Mouse (Mus musculus): ENCODE data around the gene Lingo1. TPM values are rescaled to one million over a fixed set of nuclear protein-coding genes. Genes with fewer than 3 reads are reported as not detected.
A peak's percentile ranks its signal among the peaks of the same experiment; 100 is the strongest.

The Lingo1 gene
- total RNA-seq, 2 experiments from 2014 or later: 0.47 to 0.82 TPM

DNA sequence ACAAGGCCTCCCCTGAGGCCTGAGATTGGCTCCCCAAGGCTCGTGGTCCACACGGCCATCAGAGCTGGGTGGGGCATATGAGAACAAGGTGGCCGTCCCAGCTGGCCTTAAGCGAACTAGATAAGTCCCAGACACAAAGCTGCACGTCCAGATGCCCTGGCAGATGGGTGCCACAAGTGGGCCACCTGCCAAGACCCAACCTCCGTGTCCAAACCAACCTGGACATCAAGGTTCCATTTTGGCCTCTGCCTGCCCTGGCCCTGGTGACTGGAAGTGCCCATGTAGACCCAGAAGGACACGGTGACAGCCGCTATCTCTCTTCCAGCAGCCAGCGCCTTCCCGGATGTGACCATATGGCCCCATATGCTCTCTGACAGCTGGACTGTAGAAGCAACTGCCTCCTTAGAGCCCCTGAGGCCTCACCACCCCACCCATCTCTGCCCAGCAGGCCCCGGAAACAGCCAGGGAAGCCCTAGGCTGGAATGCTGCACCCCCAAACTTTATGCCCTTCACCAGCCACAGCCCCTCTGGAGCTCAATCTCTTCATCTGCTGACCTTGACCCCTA, 4.5 kb downstream of the Lingo1 start:
- intact Hi-C loops (cut with DNase I; ENCODE audit: low total_unique reads): no loop called here

GRCm38 (mm10) chr9:56784576-56784975, 11.7 kb downstream of the Lingo1 start:
- DNase-seq: no peak
- intact Hi-C loops (cut with DNase I; ENCODE audit: low total_unique reads): no loop called here

More for the DNA sequence above, 4.5 kb downstream of the Lingo1 start:
- no peak for DNase-seq

GRCm38 (mm10) chr9:56776881-56777801, 19.1 kb downstream of the Lingo1 start:
- DNase-seq: no peak
- intact Hi-C loops (cut with DNase I; ENCODE audit: low total_unique reads): no loop called here

GRCm38 (mm10) chr9:56775161-56775934, 20.9 kb downstream of the Lingo1 start:
- DNase-seq: no peak
- intact Hi-C loops (cut with DNase I; ENCODE audit: low total_unique reads): no loop called here

DNA sequence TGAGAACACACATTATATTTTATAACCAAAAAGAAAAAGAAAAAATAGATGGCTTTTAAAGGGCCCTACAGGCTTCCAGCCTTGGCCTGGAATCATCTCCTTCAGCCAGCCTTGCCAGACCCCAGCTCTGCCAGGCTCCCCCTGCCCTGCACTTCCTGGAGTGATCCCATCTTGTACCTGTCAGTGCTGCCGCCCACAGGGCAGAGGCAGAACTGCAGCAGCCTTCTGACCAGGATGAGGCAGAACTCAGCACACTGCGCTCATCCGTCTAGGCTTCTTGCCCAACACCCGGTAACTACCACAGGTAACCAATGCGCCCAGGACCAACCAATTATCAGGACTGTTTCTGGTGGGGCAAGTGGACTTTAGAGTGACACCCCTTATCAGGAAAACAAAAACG, 22.0 kb downstream of the Lingo1 start:
- peak; percentile 53 for DNase-seq

GRCm38 (mm10) chr9:56773666-56774065, 22.6 kb downstream of the Lingo1 start:
- DNase-seq: no peak
- intact Hi-C loops (cut with DNase I; ENCODE audit: low total_unique reads): no loop called here

More for the DNA sequence above, 22.0 kb downstream of the Lingo1 start:
- intact Hi-C loops (cut with DNase I; ENCODE audit: low total_unique reads): no loop called here

DNA sequence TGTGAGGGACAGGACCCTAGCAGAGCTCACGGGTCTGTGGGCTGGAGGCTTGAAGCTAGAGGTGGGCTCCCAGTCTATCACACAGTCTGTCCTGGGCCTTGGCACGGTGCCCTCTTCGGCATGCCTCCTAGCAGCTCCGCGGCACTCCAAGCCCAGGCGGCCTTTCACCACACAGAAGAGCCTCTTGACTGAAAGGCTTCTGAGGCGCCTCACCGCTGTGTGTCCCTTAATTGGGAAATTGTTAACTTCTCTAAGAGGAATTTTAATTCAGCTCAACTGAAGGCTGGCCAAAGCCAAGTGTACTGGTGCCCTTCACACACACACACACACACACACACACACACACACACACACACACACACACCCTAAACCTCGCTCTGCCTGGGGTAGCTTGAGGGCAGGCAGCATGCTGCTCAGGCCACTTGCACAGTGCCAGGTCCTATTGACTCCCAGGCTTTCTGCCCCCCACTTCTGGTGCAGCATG, 28.6 kb downstream of the Lingo1 start:
- no peak for DNase-seq
- intact Hi-C loops (cut with DNase I; ENCODE audit: low total_unique reads): no loop called here

DNA sequence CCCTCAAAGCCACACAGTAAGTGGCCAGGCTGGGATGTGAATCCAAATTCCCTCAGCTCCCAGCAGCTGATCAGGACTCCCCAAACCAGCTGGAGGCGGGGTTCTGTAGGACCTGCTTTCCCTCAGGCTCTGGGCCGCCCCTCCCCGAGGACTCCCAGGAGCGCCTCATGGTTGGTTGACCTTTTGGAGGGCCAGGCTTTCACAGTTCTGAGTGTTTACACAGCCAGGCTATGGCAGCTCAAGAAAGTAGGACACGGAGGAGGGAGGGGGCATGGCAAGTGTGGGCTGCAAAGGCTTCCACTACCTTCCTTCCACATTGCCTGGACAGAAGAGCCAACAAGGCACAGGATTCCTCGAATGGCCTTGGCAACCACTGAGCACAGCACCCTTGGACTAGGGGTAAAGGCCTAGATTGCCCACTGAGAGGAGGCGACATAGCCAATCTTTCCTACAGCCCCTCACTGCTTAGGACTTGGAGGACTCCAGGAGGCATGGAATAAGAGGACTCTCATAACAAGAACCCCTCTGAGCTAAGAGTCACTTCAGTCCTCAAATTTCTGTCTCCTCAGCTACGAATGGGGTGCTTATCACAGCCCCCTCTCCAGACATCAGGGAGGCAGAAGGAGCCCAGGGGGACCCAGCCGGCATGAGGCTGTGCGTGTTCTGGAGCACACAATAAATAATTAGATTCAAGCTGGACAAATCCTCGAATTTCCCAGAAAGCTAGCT, 29.5 kb downstream of the Lingo1 start:
- intact Hi-C loops (cut with DNase I; ENCODE audit: low total_unique reads): no loop called here
- no peak for DNase-seq

DNA sequence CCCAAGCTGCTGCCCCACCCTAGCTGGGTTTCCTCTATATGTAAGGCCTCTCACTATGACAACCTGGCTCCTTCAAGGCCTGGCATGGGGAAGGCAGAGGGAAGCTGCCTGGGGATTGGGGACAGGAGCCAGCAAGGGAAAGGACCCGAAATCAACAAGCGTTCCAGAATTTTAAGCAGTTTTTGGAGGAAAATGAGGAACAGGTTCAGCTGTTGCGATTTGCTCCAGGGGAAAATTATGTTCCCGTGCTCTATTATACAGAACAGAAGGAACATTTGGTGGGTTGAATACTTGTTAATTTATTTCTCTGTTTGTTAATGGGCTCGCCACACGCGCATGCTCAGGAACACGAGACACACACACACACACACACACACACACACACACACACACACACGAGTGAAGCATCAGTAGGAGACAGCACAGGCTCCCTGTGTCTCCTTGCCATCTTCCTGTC, 34.1 kb downstream of the Lingo1 start:
- intact Hi-C loops (cut with DNase I; ENCODE audit: low total_unique reads): no loop called here
- DNase-seq: no peak

DNA sequence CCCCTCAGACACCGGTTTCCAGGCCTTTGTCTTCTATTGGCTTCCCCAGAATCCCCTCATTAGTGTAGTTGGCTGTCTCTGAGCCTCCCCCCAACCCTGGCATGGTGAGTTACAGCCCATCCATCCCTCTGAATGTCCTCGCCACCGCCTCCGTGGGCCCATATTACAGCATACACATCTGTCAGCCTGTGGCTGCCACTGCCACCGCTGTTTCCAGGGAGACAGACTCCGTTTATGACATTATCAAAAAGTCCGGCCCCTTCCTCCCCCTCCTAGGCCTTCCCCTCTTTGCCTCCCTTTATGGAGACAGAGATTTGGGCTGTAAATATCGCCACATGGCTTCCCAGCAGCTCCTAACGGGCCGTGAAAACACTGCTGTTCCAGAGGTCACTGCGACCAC, 38.5 kb downstream of the Lingo1 start:
- intact Hi-C loops (cut with DNase I; ENCODE audit: low total_unique reads): no loop called here
- DNase-seq: no peak

DNA sequence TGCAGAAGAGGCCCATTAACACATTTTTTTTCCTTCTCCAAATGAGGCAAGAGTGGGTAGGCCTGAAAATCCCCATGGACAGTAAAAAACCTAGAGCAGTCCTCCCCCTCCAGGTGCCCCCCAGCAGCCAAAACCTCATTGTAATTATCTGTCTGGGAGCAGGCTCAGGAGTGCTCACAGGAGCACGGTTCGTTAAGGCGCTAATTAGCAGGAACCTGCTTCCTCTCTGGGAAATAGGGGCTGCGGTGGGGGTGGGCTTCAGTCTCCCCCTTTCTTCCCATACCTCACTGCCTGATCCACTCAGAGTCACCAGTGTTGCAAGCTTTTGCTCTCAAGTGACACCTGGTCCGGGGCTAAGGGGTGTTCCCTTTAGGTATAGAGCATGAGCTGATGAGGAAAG, 41.1 kb downstream of the Lingo1 start:
- DNase-seq: no peak
- intact Hi-C loops (cut with DNase I; ENCODE audit: low total_unique reads): no loop called here

DNA sequence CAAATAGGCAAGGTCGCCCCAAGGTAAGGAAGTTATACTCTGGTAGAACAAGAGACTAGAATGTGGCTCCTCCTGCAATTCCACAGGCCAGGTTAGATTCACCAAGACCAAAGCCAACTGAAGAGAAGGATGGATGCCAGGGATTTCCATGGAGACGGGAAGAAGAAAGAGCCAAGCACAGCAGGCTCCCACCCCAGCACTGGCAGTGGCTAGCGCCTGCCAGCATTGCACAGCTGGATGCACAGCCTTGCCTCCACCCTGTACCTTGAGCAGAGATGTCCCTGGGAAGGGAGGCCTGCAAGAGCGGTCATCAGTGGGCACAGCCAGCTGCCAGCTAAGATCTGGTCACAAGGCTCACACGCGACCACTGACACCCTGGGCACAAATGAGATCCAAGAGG, 42.9 kb downstream of the Lingo1 start:
- intact Hi-C loops (cut with DNase I; ENCODE audit: low total_unique reads): no loop called here

DNA sequence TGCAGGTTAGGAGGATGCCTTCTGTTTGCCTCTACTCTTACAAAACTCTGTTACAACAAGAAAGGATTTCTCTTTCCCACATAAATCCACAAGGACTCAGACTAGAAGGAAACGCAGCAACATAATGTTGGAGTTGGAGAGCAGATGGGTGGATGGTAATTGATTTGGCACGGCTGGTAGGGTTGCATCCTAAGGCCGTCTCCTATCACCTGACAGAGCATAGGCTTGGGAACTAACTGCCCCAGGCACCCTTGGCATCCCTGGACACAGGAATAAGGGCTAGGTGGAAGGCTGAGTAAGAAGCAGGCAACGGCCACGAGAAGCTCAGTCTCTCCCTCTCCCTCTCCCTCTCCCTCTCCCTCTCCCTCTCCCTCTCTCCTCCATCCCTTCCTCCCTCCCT, 48.2 kb downstream of the Lingo1 start:
- intact Hi-C loops (cut with DNase I; ENCODE audit: low total_unique reads): no loop called here
- no peak for DNase-seq

More for the DNA sequence above, 42.9 kb downstream of the Lingo1 start:
- DNase-seq: no peak

DNA sequence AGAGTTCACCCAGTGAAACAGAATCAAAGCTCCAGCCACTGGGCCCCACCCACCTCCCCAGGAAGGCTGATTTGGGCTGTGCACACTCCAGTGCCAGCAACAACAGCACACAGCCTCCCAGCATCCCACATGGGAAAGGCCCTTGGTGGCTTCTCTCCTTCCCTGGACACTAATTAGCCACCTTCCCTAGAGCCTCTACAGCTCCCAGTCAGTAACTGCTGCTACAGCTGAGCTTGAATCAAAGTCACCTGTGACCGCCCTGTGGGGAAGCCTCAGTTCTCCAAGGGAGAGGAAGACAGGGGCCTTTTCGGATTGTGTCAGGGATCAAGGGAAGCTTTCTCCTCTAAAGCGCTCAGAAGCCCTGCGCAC, 49.4 kb downstream of the Lingo1 start:
- DNase-seq: no peak
- intact Hi-C loops (cut with DNase I; ENCODE audit: low total_unique reads): no loop called here

DNA sequence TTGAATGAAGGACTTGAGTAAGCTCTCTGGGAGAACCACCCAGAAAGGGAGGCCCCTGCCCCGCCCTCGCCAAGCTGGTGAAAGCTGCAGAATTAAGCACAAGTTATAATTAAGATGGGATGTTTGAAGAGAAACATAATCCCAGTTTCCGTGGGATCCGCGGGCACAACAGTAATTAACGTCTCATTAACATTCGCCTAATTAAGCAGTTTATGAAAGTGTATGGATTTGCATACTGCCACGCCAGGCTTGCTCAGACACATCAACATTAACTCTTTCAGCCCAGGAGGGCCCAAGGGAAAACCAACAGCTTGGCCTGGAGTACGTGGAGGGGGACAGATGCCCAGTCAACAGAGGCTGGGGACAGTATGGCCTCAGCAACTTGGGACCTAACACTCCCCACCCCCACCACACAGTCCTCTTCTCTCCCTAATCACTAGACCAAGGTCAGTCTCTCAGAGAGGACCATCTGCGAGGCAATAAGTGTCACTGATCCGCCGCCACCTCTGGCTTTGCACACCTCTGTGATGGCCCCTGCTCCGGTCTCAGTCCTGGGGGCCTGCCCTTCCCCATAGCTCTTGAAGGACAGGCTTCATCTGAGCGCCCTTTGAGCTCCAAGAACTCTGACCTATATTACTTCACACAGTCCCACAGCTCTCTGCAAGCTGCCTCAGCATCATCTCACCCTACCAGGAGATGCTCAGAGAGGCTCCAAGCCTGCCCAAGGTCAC, 49.9 kb downstream of the Lingo1 start:
- DNase-seq: no peak
- intact Hi-C loops (cut with DNase I; ENCODE audit: low total_unique reads): no loop called here

GRCm38 (mm10) chr9:56744369-56744768, 51.9 kb downstream of the Lingo1 start:
- intact Hi-C loops (cut with DNase I; ENCODE audit: low total_unique reads): no loop called here
- DNase-seq: no peak

- DNase-seq: no peak
- intact Hi-C loops (cut with DNase I; ENCODE audit: low total_unique reads): no loop called here
Observed at GRCm38 (mm10) chr9:56739181-56739737, 57.0 kb downstream of the Lingo1 start.
